Mouse (Mus musculus) 3T3-L1 (cell line): ENCODE measurements around the gene Traf4.
"Not testable (repeated sequence)": the region's sequence is repeated elsewhere in the genome, so short reads cannot be mapped to it uniquely, and the experiment has no call there.

ENCODE experiments used
- DNase-seq: peaks from one replicate; pipeline ENCODE4 v3.0.0-alpha.2; 2015; ENCODE audit warnings: low read depth, low spot score

The Traf4 gene

DNA sequence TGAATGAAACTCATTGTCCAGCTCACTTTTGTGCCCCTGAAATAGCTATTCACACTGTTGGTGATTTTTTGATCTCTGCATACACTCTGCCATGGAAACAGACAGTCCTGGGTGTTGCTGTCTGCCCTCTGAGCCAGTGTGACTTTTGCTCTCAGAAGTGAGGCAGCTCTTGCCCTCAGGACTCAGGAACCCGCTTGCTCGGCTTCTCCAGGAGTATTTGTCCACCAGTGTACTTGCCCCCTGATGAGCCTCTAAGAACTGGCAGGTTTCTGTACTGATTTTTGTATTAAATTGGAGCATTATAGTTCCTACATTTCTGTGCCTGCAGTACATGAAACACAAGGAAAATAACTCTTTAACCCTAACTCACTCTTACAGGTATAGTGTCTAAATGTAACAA lies 21.9 kb downstream of the Traf4 start:
- no peak for DNase-seq

DNA sequence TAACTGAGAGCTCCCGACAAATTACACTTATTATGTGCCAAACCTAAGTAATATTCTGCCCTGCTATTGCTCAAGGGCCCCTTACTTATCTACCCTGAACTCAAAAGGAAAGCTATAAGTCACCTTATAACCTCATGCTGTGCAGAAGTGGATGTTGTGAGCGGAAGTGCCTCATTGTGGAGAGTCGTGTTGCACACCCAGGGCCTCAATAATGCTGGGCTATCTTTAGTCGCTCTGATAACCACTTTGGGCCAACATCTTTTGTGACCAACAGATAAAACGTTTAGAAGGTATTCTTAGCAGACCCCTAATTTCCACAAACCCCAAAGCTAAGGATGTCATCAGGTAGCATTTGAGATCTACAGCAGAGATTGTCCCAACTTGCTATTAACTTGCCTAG lies 24.7 kb downstream of the Traf4 start:
- no peak for DNase-seq

DNA sequence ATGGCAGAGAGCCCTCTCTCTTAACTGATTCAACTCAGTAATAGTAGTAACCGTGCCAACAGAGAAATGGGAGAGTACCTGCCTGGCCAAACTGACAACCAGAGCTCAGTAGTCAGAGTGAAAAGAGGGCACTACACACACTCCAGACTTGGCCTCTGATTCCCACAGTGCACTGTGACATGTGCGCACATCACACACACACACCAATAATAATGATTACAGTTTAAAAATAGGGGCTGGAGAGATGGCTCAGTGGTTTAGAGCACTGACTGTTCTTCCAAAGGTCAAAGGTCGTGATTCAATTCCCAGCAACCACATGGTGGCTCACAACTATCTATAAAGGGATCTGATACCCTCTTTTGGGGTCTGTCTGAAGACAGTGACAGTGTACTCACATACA lies 27.4 kb downstream of the Traf4 start:
- DNase-seq, result no peak

DNA sequence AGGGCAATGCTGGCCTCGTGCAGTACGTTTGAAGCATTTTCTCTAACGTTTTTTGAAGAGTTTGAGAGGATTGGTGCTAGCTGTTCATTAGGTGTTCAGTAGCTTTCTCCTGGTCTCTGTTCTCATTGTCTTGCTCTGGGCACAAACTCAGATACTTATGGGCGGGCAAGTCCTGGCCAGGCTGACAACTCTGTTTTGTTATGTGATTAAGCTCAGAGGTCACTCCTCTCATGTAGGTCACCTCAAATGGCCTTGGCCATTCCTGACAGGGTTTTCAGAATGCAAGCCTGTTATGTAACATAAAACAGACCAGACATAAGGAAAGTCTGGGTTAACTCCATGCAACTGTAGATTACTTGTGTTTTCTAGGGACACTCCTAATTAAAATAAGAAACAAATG lies 27.8 kb downstream of the Traf4 start:
- DNase-seq, result no peak

DNA sequence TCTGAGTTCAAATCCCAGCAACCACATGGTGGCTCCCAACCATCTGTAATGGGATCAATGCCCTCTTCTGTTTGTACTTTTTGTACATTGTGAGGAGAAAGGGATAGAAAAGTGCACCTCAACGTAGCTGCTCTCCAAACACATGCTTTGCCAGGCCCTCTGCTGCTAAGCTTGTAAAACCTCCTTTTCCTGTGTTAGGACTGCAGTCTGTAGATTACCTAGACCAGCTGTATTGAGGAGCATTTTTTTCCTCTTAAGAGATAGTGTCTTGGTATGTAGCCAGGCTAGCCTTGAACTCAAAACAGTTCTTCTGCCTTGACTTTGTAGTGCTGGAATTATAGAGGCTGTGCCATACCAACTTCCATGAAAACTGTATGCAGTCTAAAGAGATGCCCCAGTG lies 29.3 kb downstream of the Traf4 start:
- no peak for DNase-seq

DNA sequence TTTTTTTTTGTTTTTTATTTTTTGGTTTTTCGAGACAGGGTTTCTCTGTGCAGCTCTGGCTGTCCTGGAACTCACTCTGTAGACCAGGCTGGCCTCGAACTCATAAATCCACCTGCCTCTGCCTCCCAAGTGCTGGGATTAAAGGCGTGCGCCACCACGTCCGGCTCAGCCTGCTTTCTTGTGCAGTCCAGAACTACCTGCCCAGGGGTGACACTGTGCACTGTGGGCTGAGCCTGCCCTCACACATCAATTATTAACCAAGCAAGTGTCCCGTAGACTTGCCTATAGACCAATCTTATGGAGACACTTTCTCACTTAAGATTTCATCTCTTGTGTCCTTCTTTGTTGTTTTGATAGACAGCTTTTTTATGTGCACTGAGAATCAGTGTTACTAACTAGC lies 30.1 kb downstream of the Traf4 start:
- DNase-seq, result not testable (repeated sequence)

DNA sequence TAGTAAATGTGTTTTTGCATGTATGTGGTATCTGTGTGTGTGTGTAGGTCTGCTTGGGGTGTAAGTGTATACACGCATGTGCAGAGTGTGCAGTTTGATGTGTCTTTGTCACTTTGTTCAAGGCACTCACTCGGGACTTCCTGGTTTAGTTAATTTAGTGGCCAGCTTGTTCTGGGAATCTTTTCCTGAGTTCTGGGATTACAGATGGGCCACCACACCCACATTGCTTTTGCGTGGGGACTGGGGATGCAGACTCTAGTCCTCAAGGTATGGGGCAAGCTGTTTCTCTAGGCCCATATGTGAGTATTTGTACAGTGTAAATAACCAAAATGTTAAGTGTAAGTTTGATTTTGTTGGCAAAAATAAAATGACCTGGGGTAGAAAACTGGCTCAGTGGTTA lies 31.0 kb downstream of the Traf4 start:
- no peak for DNase-seq

DNA sequence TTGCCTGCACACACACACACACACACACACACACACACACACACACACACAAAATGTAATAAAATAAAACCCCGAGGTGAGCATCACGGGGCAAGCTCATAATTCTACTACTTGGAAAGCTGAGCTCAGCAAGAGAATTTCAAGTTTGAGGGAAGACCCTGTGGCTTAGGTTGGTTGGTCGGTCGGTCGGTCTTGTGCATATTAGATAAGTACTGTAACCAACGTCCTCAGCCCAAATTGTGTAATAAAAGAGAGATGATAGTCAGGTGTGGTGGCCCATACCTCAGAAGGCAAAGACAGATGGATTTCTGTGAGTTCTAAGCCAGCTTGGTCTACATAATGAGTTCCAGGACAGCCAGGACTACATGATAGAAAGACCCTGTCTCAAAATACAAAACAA lies 31.5 kb downstream of the Traf4 start:
- no peak for DNase-seq

DNA sequence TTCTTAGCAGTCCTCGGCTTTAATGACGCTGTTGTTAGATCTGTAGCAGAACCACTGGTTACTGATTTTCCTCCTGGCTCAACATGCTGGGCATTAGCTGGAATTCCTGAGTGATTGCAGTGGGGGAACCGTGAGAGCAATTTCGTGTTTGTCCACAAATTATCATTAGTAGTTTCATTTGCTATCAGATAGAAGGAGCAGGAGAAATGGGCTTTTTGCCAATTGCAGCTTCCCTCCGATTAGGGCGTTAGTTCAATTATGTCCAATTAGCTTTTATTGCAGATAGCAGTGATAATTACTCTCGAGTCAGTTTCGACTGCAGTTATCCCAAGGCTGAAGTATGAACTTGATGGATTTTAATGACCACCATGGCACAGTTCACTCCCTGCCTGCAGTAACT lies 35.9 kb downstream of the Traf4 start:
- no peak for DNase-seq

DNA sequence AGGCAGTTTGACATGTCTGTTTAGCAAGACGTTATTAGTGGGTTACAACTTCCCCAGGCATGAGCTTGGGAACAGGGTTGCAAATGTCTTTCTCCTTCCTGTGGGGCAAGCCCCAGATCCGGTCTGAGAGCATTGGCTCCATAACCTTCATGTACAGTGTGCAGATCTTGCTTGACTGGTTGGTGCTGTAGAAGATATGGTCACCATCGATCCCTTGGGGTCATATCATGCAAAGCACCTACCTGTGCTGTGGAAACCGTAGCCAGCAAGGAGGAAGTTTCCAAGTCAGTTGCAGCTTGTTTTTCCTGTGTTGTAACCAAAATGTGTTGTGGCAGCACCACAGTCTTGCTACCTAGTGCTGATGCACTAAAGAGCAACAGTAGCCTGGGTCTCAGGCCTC lies 38.6 kb downstream of the Traf4 start:
- no peak for DNase-seq

DNA sequence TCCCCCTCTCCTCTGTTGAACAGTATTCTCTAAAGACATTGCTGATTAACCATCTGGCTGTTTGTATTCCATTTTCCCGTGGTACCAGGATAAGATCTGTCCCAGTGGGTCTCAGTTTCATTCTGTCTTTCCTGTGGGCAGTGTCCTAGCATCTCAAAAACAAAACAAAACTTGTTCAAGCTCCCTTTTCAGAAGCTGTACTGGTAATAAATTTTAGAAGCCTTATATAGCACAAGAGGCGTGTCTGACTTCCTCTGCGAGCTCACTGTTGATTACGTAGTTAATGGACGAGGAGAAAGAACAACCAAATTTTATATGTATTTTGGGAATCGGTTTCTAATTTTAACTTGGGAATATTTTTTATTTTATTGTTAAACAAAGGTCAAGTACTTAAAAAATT lies 39.7 kb downstream of the Traf4 start:
- DNase-seq, result no peak

DNA sequence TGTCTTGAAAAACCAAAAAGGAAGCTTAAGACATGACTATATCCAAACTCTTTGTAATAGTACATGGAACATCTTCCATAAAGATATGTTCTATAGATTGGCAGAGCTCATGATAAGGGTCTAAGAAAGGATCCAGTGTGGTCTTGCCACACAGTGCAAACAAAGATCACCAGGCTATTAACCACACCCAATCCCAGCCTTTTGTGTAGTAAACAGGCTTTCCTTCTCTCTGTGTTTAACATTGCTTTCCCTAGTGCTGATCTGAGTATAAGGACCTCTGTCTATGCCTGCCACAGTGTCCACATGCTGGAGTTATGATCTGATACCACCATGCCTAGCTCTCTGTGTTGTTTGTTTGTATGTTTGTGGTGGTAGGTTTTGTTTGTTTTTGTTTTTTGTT lies 41.6 kb downstream of the Traf4 start:
- no peak for DNase-seq

DNA sequence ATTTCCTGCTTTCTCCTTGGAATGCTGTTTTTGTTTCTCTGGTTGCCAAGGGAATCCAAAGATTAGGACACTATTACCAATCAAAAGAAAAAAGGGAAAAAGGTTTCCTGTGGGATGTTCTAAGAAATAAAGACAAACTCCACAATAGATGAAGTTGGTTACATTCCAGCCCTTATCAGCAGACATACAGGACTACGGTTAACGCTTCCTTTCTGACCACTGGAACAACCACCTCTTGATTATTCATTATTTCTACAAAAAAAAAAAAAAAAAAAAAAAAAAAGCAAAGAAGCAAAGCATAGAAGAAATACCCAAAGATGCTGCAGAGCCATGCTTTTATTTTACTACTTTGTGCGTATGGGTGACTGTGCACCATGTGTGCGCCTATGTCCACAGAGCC lies 42.6 kb downstream of the Traf4 start:
- DNase-seq, result no peak

DNA sequence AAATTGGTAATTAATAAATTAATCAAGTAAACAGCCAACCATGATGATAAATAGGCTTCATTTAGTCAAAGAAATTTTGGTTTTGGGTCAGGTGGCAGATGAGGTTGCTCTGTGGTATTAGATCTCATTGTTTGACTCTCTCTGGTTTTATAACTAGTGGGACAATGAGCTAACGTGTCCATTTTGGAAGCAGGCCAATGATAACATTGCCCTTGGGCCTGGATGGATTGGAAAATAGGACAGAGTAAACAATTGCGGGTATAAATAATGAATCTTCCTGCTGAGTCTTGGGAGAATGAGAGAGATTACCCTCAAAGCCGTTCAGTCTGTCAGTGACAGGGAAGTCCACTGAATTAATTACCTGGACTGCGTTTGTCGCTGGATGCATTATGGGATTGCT lies 44.2 kb downstream of the Traf4 start:
- peak; percentile 30 for DNase-seq

DNA sequence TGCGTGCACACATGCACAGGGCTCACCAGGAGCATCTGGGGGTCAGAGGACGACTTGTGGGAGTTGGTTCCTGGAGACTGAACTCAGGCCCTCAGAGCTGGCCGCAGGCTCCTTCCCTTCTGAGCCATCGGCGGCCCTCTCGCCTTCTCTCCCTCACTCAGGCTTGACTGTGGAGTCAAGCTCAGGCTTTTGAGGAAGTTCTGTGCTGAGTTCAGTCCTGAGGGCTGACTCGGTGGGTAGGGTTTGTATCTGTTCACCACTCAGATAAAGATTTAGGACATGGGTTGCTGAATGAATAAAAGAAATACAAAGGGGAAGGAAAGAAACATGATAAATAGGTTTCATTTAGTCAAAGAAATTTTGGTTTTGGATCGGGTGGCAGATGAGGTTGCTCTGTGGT lies 45.5 kb downstream of the Traf4 start:
- no peak for DNase-seq

DNA sequence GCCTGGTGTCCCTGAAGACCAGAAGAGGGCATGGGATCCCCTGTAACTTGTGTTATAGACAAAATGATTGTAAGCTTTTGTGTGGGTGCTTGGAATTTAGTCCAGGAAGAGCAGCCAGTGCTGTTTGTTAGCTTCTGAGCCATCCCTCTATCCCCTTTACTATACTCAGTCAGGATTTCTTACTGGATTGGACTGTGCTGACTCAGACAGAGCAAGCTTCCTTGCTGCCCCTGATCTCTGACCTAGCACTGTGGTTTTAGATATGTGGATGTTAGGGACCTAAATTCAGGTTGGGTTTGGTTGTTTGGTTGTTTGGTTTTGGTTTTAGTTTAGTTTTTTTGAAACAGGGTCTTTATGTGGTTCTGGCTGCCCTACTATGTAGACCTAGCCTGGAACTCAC lies 46.9 kb downstream of the Traf4 start:
- no peak for DNase-seq

DNA sequence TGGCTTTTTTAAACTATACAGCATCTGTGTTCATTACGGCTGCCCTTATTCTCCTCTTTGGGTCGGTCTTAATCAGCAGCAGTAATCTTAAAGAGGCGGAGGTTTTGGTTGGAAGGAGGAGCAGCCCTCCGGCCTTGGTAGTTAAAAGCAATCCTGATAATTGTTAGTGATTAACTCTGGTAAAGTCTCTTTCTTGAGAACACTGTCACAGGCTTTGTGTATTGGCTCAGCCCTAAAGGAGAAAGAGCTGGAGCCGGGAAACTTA lies 49.3 kb downstream of the Traf4 start:
- no peak for DNase-seq

DNA sequence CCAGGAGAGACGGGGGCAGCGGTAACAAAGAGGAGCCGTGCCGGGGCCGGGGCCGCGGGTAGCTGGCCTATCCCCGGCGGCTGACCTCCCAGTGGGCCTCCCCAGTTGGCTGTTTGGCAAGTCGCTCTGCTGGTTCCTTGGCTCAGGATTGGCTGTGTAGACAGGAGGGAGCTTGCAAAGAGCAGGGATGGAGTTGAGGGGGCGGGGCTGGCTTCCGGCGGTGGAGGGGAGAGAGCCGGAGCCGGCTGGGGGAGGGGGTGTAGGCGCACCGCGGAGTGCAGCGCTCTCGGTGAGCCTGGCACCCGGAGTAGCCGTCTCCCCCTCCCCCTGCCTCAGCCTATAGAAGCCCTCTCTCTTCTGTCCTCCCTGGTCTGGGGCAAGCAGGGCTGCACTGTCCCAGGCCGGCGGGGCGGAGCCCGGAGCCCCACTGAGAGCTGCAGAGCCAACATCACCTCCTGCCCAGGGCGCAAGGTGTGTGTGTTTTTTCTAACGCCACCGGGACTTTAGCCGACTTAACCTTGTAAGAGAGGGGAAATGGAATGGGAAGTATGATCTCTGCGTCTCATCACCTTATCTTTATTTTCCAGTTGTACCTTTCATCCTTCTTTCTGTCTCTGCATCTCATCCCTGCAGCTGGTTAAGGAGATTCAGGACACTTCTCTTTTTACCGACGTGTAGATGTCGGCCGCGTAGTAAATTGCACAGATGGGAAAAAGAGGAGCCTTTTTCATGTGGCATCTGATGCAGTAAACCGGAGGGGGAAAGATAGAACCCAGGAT lies 49.8 kb downstream of the Traf4 start:
- DNase-seq, result peak; percentile 97

DNA sequence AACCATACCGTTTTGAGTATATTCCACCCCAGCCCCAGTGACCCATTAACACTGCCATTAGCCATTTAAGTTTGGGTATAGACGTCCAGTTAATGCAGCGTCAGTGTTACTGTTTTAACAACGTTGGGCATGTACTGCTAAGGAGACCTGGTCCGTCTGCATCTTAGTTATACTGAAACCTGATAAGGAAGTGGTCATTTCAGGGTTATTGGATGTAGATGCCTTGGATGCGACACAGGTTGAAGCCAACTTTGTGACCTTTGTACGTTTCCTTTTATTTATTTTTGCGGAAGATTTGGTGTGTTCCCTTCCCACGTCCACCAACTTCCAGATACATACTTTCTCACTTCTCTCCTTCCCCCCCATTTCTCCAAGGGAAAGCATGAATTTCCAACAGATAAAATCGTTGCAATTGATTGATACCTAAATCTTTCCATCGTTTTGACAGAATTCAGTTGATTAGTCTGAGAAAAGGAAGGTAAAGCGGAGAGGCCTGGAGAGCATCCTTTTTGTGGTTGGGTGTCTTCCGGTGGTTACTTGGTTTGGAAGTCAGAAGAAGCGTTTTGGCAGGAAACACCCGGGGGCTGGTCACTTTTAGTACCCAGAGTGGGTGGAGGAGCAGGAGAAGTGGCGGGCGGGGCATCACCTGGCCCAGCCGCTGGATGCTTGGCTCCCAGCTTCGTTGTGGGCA lies 50.6 kb downstream of the Traf4 start:
- DNase-seq, result no peak

DNA sequence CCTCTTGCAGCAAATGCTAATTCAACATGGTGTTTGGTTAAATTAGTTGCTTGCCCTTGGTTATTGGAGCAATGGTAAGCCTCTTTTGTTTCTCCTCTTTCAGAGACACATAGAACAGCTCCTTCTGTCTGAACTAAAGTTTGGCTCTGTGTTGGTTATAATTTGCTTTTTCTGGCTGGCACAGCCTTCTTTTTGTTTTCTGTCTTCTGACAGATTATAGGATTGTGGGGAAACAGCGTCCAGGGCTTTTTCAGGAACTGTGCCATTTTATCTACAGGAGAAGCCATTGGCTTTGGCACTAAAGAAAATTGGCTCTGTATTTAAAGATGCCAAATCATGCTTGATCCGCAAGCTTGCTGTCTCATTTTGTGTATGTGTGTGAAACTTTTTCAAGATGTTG lies 51.8 kb downstream of the Traf4 start:
- DNase-seq, result no peak
